Mouse (Mus musculus) lung, postnatal 0 days (tissue): ENCODE data around the gene Grik4.

Experiments
- CTCF ChIP-seq: IDR thresholded peaks from 2 replicates; pipeline ENCODE4 v1.5.1; 2016; ENCODE audit warnings: antibody characterized with exemption, mild to moderate bottlenecking
- EP300 ChIP-seq: IDR thresholded peaks from 2 replicates; pipeline ENCODE4 v1.6.1; 2016; ENCODE audit warnings: antibody characterized with exemption, mild to moderate bottlenecking, control low read depth

DNA sequence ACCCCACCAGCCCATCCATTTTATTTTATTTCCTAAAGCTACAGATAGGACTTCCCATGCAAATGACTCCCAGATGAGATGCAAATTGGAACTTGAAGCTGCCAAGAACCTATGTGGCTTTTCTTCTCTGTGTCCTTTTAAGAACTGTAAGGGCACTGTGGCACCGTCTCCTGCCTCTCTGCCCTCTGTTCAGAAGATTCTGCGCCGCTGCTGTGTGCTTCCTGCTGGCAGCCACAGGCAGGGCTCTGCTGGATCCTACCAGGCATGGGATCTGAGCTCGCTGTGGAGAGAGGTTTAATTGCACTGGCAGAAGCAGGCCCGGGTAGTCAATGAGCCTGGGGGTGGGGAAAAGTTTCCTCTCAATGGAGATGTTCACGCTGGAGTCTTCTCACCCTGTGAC lies 215.8 kb downstream of the Grik4 start:
- no peak for TF ChIP-seq EP300
- no peak for TF ChIP-seq CTCF
